Mouse (Mus musculus) liver, adult 2 months (tissue): ENCODE results near the gene Il6st.

Experiments
- CTCF ChIP-seq: fragments of 200-500 bp; IDR thresholded peaks from 2 replicates; pipeline ENCODE4 v1.5.1; 2011; ENCODE audit warnings: low read depth, low read length, control low read depth
- POLR2A ChIP-seq: fragments of 200-500 bp; IDR thresholded peaks from 2 replicates; pipeline ENCODE4 v1.6.1; 2011; ENCODE audit warnings: low read length, control low read depth; ENCODE audit not compliant: insufficient read depth; ENCODE audit errors: extremely low read depth

DNA sequence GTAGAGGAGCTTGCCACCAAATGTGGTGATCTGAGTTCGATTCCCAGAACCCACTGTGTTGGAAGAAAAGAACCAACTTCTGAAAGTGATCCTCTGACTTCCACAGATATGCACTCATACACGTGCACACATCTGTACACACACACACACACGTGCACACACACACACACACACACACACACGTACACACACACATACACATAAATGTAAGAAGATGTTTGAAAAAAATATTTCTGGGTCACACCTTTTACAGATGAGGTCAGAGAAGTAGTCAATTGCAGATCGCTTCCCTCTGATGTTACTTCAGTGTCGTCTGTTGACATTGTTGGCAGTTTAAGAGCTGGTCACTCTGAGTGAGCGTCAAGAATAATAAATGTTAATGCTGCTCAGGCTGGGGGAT lies 27.6 kb upstream of the Il6st start:
- TF ChIP-seq CTCF (no peak), POLR2A (no peak)
